Mouse (Mus musculus) spleen, adult 2 months (tissue): ENCODE data around the gene Pheta1.

Source experiments
- CTCF ChIP-seq: fragments of 200-500 bp; IDR thresholded peaks from 2 replicates; pipeline ENCODE4 v1.5.1; 2011; ENCODE audit warnings: mild to moderate bottlenecking, inconsistent platforms; ENCODE audit not compliant: insufficient read depth, insufficient read length, insufficient replicate concordance; ENCODE audit errors: extremely low read depth
- POLR2A ChIP-seq: fragments of 200-500 bp; IDR thresholded peaks from 2 replicates; pipeline ENCODE4 v1.6.1; 2011; ENCODE audit warnings: low read depth, low read length, inconsistent platforms

GRCm38 (mm10) chr5:121832376-121833155 lies 16.2 kb upstream of the Pheta1 start:
- TF ChIP-seq POLR2A, result no peak
- TF ChIP-seq CTCF, result no peak
